Mouse (Mus musculus): ENCODE data around the gene Cybrd1. TPM values are rescaled to one million over a fixed set of nuclear protein-coding genes. Genes with fewer than 3 reads are reported as not detected.

The Cybrd1 gene
- polyA plus RNA-seq, 1 experiment from 2014 or later = 0.80 TPM

GRCm38 (mm10) chr2:71120844-71121243 lies 3.1 kb downstream of the Cybrd1 start:
- Histone ChIP-seq H3K4me3 (ENCODE audit: low read length) (no peak overlapping the region), H3K9ac (ENCODE audit: low read depth, low read length) (no peak overlapping the region), H3K4me2 (replicated peaks; ENCODE audit: low read depth, low read length) (no peak overlapping the region), H3K4me1 (ENCODE audit: control insufficient read depth, insufficient read depth, low read length) (peaks cover 3% of the 10 kb centered on the region; the same call in 1 of the 2 replicates), H3K27me3 (ENCODE audit: control insufficient read depth, insufficient read depth, low read length) (peaks cover 4% of the 10 kb centered on the region; the same call in 1 of the 2 replicates), H3K36me3 (ENCODE audit: control insufficient read depth, insufficient read depth, low read length) (no peaks in the 10 kb centered on the region), H3K9me3 (ENCODE audit: control insufficient read depth, low read length) (no peaks in the 10 kb centered on the region), H3K27ac (ENCODE audit: low read depth, low read length) (no peak overlapping the region)
- no peak for ATAC-seq (ENCODE audit: low FRiP score, low TSS enrichment)
- WGBS = 91% methylated on average over 10 of the region's 10 CpGs

GRCm38 (mm10) chr2:71121406-71121805 lies 3.7 kb downstream of the Cybrd1 start:
- Histone ChIP-seq H3K9me3 (ENCODE audit: control insufficient read depth, low read length) (no peaks in the 10 kb centered on the region), H3K4me1 (ENCODE audit: control insufficient read depth, insufficient read depth, low read length) (peaks cover 3% of the 10 kb centered on the region; the same call in 1 of the 2 replicates), H3K9ac (ENCODE audit: low read depth, low read length) (no peak overlapping the region), H3K27ac (ENCODE audit: low read depth, low read length) (no peak overlapping the region), H3K4me3 (ENCODE audit: low read length) (no peak overlapping the region), H3K4me2 (replicated peaks; ENCODE audit: low read depth, low read length) (no peak overlapping the region), H3K27me3 (ENCODE audit: control insufficient read depth, insufficient read depth, low read length) (peaks cover 4% of the 10 kb centered on the region; the same call in 1 of the 2 replicates), H3K36me3 (ENCODE audit: control insufficient read depth, insufficient read depth, low read length) (no peaks in the 10 kb centered on the region)
- no peak for ATAC-seq (ENCODE audit: low FRiP score, low TSS enrichment)
- 65% methylated on average over 5 of the region's 5 CpGs for whole genome bisulfite sequencing

GRCm38 (mm10) chr2:71122268-71123029 lies 4.7 kb downstream of the Cybrd1 start:
- Histone ChIP-seq H3K9me3 (ENCODE audit: control insufficient read depth, low read length) (no peaks in the 10 kb centered on the region), H3K4me2 (replicated peaks; ENCODE audit: low read depth, low read length) (no peak overlapping the region), H3K27ac (ENCODE audit: low read depth, low read length) (no peak overlapping the region), H3K36me3 (ENCODE audit: control insufficient read depth, insufficient read depth, low read length) (no peaks in the 10 kb centered on the region), H3K4me3 (ENCODE audit: low read length) (no peak overlapping the region), H3K4me1 (ENCODE audit: control insufficient read depth, insufficient read depth, low read length) (peaks cover 3% of the 10 kb centered on the region; the same call in 1 of the 2 replicates), H3K9ac (ENCODE audit: low read depth, low read length) (no peak overlapping the region), H3K27me3 (ENCODE audit: control insufficient read depth, insufficient read depth, low read length) (peaks cover under 1% of the 10 kb centered on the region; the same call in 1 of the 2 replicates)
- 73% methylated on average over 13 of the region's 13 CpGs for WGBS
- no peak for ATAC-seq (ENCODE audit: low FRiP score, low TSS enrichment)

- no peaks in the 10 kb centered on the region for H3K9me3 ChIP-seq (ENCODE audit: control insufficient read depth, low read length)
- no peak overlapping the region for H3K9ac ChIP-seq (ENCODE audit: low read depth, low read length)
- WGBS = 67% methylated on average over 2 of the region's 2 CpGs
- H3K4me2 ChIP-seq (replicated peaks; ENCODE audit: low read depth, low read length) = no peak overlapping the region
- H3K27ac ChIP-seq (ENCODE audit: low read depth, low read length) = no peak overlapping the region
- H3K4me1 ChIP-seq (ENCODE audit: control insufficient read depth, insufficient read depth, low read length) = no peaks in the 10 kb centered on the region
- H3K36me3 ChIP-seq (ENCODE audit: control insufficient read depth, insufficient read depth, low read length) = no peaks in the 10 kb centered on the region
- no peaks in the 10 kb centered on the region for H3K27me3 ChIP-seq (ENCODE audit: control insufficient read depth, insufficient read depth, low read length)
- no peak overlapping the region for H3K4me3 ChIP-seq (ENCODE audit: low read length)
- ATAC-seq (ENCODE audit: low FRiP score, low TSS enrichment) = no peak
Observed at GRCm38 (mm10) chr2:71123591-71123990, 5.9 kb downstream of the Cybrd1 start.

GRCm38 (mm10) chr2:71127779-71128534 lies 10.2 kb downstream of the Cybrd1 start:
- H3K27me3 ChIP-seq (ENCODE audit: control insufficient read depth, insufficient read depth, low read length) = no peaks in the 10 kb centered on the region

GRCm38 (mm10) chr2:71130366-71130765 lies 12.6 kb downstream of the Cybrd1 start:
- Histone ChIP-seq H3K27me3 (ENCODE audit: control insufficient read depth, insufficient read depth, low read length) (no peaks in the 10 kb centered on the region), H3K27ac (ENCODE audit: low read depth, low read length) (no peak overlapping the region), H3K9me3 (ENCODE audit: control insufficient read depth, low read length) (no peaks in the 10 kb centered on the region), H3K9ac (ENCODE audit: low read depth, low read length) (no peak overlapping the region), H3K4me3 (ENCODE audit: low read length) (no peak overlapping the region), H3K36me3 (ENCODE audit: control insufficient read depth, insufficient read depth, low read length) (no peaks in the 10 kb centered on the region), H3K4me1 (ENCODE audit: control insufficient read depth, insufficient read depth, low read length) (no peaks in the 10 kb centered on the region), H3K4me2 (replicated peaks; ENCODE audit: low read depth, low read length) (no peak overlapping the region)
- ATAC-seq (ENCODE audit: low FRiP score, low TSS enrichment) = no peak
- 85% methylated on average over 2 of the region's 2 CpGs for WGBS

More at GRCm38 (mm10) chr2:71127779-71128534, 10.2 kb downstream of the Cybrd1 start:
- H3K4me3 ChIP-seq (ENCODE audit: low read length) = no peak overlapping the region
- no peak overlapping the region for H3K27ac ChIP-seq (ENCODE audit: low read depth, low read length)
- no peak for ATAC-seq (ENCODE audit: low FRiP score, low TSS enrichment)
- H3K9me3 ChIP-seq (ENCODE audit: control insufficient read depth, low read length) = no peaks in the 10 kb centered on the region
- WGBS = 67% methylated on average over 10 of the region's 10 CpGs
- no peak overlapping the region for H3K9ac ChIP-seq (ENCODE audit: low read depth, low read length)
- H3K4me2 ChIP-seq (replicated peaks; ENCODE audit: low read depth, low read length) = no peak overlapping the region
- H3K36me3 ChIP-seq (ENCODE audit: control insufficient read depth, insufficient read depth, low read length) = no peaks in the 10 kb centered on the region
- no peaks in the 10 kb centered on the region for H3K4me1 ChIP-seq (ENCODE audit: control insufficient read depth, insufficient read depth, low read length)

- Histone ChIP-seq H3K27ac (ENCODE audit: low read depth, low read length) (no peak overlapping the region), H3K9ac (ENCODE audit: low read depth, low read length) (no peak overlapping the region), H3K4me2 (replicated peaks; ENCODE audit: low read depth, low read length) (no peak overlapping the region), H3K27me3 (ENCODE audit: control insufficient read depth, insufficient read depth, low read length) (no peaks in the 10 kb centered on the region), H3K36me3 (ENCODE audit: control insufficient read depth, insufficient read depth, low read length) (no peaks in the 10 kb centered on the region), H3K9me3 (ENCODE audit: control insufficient read depth, low read length) (no peaks in the 10 kb centered on the region), H3K4me1 (ENCODE audit: control insufficient read depth, insufficient read depth, low read length) (no peaks in the 10 kb centered on the region), H3K4me3 (ENCODE audit: low read length) (no peak overlapping the region)
- WGBS = 81% methylated on average over 3 of the region's 3 CpGs
- ATAC-seq (ENCODE audit: low FRiP score, low TSS enrichment) = no peak
Observed at GRCm38 (mm10) chr2:71131866-71132496, 14.3 kb downstream of the Cybrd1 start.

- WGBS = 92% methylated on average over 9 of the region's 9 CpGs
- no peak overlapping the region for H3K4me2 ChIP-seq (replicated peaks; ENCODE audit: low read depth, low read length)
- no peaks in the 10 kb centered on the region for H3K36me3 ChIP-seq (ENCODE audit: control insufficient read depth, insufficient read depth, low read length)
- no peak overlapping the region for H3K4me3 ChIP-seq (ENCODE audit: low read length)
- no peak overlapping the region for H3K27ac ChIP-seq (ENCODE audit: low read depth, low read length)
- H3K9ac ChIP-seq (ENCODE audit: low read depth, low read length) = no peak overlapping the region
- H3K27me3 ChIP-seq (ENCODE audit: control insufficient read depth, insufficient read depth, low read length) = no peaks in the 10 kb centered on the region
- H3K9me3 ChIP-seq (ENCODE audit: control insufficient read depth, low read length) = 0 out of 2 replicates have a peak, but pooled peaks cover 2% of the 10 kb centered on the region
- H3K4me1 ChIP-seq (ENCODE audit: control insufficient read depth, insufficient read depth, low read length) = no peaks in the 10 kb centered on the region
- ATAC-seq (ENCODE audit: low FRiP score, low TSS enrichment) = no peak
Observed at GRCm38 (mm10) chr2:71134041-71134505, 16.4 kb downstream of the Cybrd1 start.
